ENCODE assay signal across 7 mouse cellular contexts in the genomic region with DNA sequence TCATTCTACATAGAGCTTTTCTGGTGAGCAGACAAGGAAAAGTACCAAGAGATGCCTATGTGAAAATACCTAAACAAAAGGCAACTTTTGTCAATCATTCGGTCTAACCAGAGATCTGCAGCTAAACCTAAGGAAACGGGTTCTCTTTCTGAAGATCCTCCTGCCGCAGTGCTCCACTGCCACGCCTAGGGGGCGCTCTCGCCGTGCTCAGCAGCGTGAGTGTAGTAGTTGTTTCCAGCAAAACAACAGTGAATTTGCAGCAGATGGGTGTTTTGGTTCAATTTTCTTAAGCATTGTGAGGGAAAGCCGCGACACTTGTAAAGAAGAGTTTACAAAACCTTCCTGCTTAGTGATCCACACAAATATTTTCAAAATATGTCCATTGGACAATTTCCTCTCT.
DNase-seq lines count a peak whose midpoint lies in the region; ATAC-seq and TF ChIP-seq lines count a peak whose summit lies in the region.

No protein-coding gene starts in this region.

- peak; percentile 37; the same call in 1 of the 2 replicates for TF ChIP-seq CTCF in small intestine, adult 2 months (IDR thresholded peaks at IDR 0.05; ENCODE audit: extremely low read depth, insufficient read length, insufficient replicate concordance, low read depth, low read length)

- peak; percentile 24 for DNase-seq in urinary bladder, adult 2 months (ENCODE audit: low spot score)
- no peak for DNase-seq in urinary bladder, postnatal 10 days (ENCODE audit: low spot score)
- DNase-seq in cerebellum, adult 8-10 months = peak; percentile 36
- DNase-seq in frontal cortex, adult 2 months (ENCODE audit: extremely low spot score in 1 of 2, low spot score in 1 of 2) = peak; percentile 28 to 87
- peak; percentile 76 to 91 for DNase-seq in layer of hippocampus, postnatal 25 days (ENCODE audit: extremely low spot score in 1 of 2, low spot score in 1 of 2)

- TF ChIP-seq POLR2A in small intestine, adult 2 months (IDR thresholded peaks at IDR 0.05; ENCODE audit: low read depth, low read length) = no peak

- no peaks in the 10 kb centered on the region for H3K36me3 ChIP-seq in small intestine, adult 2 months (ENCODE audit: control insufficient read depth, insufficient read depth, low read length)

- H3K27me3 ChIP-seq in small intestine, adult 2 months (ENCODE audit: control insufficient read depth, insufficient read depth, low read length) = no peaks in the 10 kb centered on the region

- peak; percentile 61; the same call in 1 of the 2 replicates for ATAC-seq in megakaryocyte progenitor cell, adult 5-6 weeks (replicated peaks; ENCODE audit: poor library complexity)

- no peak overlapping the region for H3K4me3 ChIP-seq in small intestine, adult 2 months (ENCODE audit: low read depth, low read length)

- WGBS in small intestine, adult 2 months = 13% methylated on average over 10 of the region's 10 CpGs

- no peak overlapping the region for H3K27ac ChIP-seq in small intestine, adult 2 months (ENCODE audit: insufficient read depth, low read depth, low read length)

- H3K4me1 ChIP-seq in small intestine, adult 2 months (ENCODE audit: control insufficient read depth, insufficient read depth, insufficient read length, low read length) = no peaks in the 10 kb centered on the region
